Mouse (Mus musculus): Measurements from ENCODE around the gene Ksr2.
A peak's percentile ranks its signal among the peaks of the same experiment; 100 is the strongest.

Gene Ksr2

GRCm38 (mm10) chr5:117823811-117824210 is 410.0 kb downstream of the Ksr2 start:
- TF ChIP-seq NANOG (IDR thresholded peaks at IDR 0.05; ENCODE audit: borderline replicate concordance, low read length) (no peak), POU5F1 (IDR thresholded peaks at IDR 0.05; ENCODE audit: borderline replicate concordance, low read length) (no peak), CTCF (conservative IDR thresholded peaks at IDR 0.05; ENCODE audit: low read length) (no peak)
- Histone ChIP-seq H3K36me3 (ENCODE audit: insufficient read depth, low read length) (no peaks in the 10 kb centered on the region), H3K4me1 (replicated peaks; ENCODE audit: low read depth, low read length) (peaks cover 16% of the 10 kb centered on the region; the same call in 1 of the 2 replicates), H3K4me3 (replicated peaks; ENCODE audit: low read length) (no peak overlapping the region), H3K27me3 (ENCODE audit: insufficient read depth, low read length) (peaks cover 32% of the 10 kb centered on the region), H3K9me3 (ENCODE audit: low read length) (no peaks in the 10 kb centered on the region)

- H3K9me3 ChIP-seq (ENCODE audit: low read length) = no peaks in the 10 kb centered on the region
- peaks cover 29% of the 10 kb centered on the region for H3K27me3 ChIP-seq (ENCODE audit: insufficient read depth, low read length)
- TF ChIP-seq POU5F1 (IDR thresholded peaks at IDR 0.05; ENCODE audit: borderline replicate concordance, low read length) (no peak; the same call in 1 of the 2 replicates), CTCF (conservative IDR thresholded peaks at IDR 0.05; ENCODE audit: low read length) (peak; percentile 61)
- H3K4me3 ChIP-seq (replicated peaks; ENCODE audit: low read length) = no peak overlapping the region
- no peaks in the 10 kb centered on the region for H3K36me3 ChIP-seq (ENCODE audit: insufficient read depth, low read length)
- peaks cover 16% of the 10 kb centered on the region; the same call in 1 of the 2 replicates for H3K4me1 ChIP-seq (replicated peaks; ENCODE audit: low read depth, low read length)
Observed at GRCm38 (mm10) chr5:117824486-117824885, 410.7 kb downstream of the Ksr2 start.
